Mouse (Mus musculus) 416B (cell line): ENCODE results near the gene Eif4g1.

Experiments
- DNase-seq: peaks from one replicate; pipeline ENCODE4 v3.0.0; 2011; ENCODE audit warnings: low read depth

The Eif4g1 gene

DNA sequence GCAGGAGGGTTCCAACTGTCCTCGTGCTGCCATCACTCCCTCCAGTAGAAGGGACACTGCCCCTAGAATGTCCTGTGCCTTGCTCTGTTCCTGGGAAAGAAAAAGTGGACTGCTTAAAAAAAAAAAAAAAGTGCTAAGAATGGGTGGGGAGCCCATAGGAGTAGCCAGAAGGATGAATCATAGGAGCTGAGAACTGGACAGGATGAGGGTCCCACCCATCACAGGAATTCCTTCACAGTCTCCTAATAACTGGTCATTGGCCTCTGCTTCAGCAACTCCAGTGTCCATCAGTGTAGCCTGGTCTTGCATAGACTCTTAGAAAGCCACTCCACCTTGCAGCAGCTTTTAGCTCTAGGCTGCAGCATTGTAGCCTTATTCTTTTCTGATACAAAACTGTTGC lies 58.3 kb downstream of the Eif4g1 start:
- DNase-seq: no peak

DNA sequence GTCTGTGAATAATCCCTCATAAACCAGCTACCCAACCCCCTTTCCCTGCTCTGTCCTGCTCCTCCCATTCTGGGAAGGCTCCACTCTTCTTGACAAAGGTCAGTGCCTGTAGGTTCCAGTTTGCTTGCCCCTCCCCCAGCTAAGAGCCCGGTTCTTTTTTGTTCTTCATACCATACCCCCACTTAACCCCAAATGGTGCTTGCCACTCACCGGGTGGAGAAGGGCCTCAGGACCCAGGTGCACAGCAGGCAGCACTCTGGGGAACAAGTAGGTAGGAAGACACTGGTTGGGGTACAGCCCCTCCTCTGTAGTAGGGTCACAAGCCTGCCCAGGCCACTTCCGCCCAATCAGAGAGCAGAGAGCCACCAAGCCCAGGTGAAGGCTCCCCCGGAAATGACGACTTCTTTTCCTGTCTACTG lies 62.2 kb downstream of the Eif4g1 start:
- DNase-seq: no peak

DNA sequence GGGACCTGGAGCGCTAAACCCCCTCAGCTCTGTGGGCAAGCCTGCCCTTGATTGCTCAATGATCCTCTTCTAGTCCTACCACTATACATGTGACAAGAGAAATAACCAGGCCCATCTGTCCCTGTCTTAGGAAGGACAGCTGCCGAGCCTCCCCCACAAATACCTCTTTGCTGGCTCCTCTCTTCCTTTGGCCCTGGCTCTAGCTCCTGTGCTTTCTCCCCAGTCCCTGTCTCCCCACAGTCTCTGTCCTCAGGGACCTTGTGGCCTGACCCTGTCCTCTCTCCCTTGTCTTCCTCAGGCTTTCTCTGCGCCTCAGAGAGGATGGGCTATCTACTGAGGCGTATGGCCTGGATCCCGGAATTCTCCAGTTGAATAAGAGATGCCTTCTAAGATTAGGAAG lies 63.6 kb downstream of the Eif4g1 start:
- DNase-seq: no peak

- DNase-seq: no peak
Measured at GRCm38 (mm10) chr16:20732251-20732924, 64.3 kb downstream of the Eif4g1 start.

- no peak for DNase-seq
Measured at GRCm38 (mm10) chr16:20732925-20733730, 65.0 kb downstream of the Eif4g1 start, which contains the start of gene Chrd. Gene Chrd (plus strand): TSS chr16:20733127.

DNA sequence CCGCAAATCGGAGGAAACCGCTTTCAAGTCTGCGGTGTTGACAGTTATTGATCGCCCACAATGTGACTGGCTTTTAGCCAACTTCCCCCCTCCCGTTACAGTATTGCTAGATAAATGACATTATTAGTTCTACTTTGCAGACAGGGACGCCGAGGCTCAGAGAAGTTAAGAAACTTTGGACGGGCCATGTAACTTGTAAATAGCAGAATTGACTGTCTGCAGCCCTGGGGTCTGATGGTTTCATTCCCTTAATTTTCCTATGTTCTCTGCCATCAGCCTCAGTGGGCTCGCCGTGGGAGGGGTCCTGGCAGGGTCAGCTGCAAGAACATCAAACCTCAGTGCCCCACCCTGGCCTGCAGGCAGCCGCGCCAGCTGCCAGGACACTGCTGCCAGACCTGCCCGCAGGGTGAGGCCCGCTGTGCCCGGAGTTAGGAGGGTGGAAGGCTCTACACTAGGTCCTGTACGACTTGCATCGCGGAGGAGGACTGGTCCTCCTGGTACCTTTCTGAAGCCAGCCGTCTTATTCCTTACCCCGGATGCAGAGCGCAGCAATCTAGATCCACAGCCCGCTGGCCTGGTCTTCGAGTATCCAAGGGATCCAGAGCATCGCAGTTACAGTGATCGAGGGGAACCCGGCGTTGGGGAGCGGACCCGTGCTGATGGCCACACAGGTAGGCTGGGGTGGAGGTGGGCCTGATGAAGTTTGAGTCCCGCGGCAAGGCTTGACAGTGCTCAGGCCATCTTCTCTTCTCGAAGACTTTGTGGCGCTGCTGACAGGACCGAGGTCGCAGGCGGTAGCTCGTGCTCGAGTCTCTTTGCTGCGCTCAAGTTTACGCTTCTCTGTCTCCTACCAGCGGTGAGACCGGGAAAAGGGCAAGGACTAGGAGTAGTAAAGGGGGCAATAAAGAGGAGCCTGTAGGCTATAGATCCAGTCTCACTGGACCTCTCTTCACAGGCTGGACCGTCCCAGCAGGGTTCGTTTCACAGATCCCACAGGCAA lies 65.9 kb downstream of the Eif4g1 start, which contains the start of gene Thpo:
TSS of gene Thpo (minus strand) at position 781 of the 1,000 bp plus-strand sequence.
- DNase-seq: no peak

- DNase-seq: no peak
Measured at GRCm38 (mm10) chr16:20735651-20736050, 67.5 kb downstream of the Eif4g1 start.

- DNase-seq: no peak
Measured at GRCm38 (mm10) chr16:20736168-20736567, 68.1 kb downstream of the Eif4g1 start.

DNA sequence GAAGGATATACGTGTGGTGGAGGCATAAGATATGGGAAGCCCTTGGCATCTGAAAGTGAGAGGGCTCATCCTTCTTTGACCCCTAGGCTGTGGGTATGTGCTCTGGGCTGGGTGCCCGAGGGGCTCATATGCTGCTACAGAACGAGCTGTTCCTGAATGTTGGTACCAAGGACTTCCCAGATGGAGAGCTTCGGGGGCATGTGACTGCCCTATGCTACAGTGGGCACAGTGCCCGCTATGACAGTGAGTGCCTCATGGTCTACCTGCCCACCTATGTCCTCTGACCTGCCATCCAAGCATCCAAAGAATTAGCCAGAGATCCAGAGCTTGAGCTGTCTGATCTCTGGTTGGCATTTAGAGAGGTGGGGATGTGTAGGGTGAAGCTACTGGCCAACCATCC lies 68.7 kb downstream of the Eif4g1 start:
- no peak for DNase-seq

- no peak for DNase-seq
Measured at GRCm38 (mm10) chr16:20739845-20740244, 71.7 kb downstream of the Eif4g1 start.
